Mouse (Mus musculus): ENCODE results near the gene Unc45b. TPM values are rescaled to one million over a fixed set of nuclear protein-coding genes. Genes with fewer than 3 reads are reported as not detected.
A peak's percentile ranks its signal among the peaks of the same experiment; 100 is the strongest.

Gene Unc45b
- 2.0 and 2.5 TPM in 2 replicates for polyA plus RNA-seq (2012; rRNA removed)

- DNase-seq (ENCODE audit: extremely low spot score in 1 of 2, low spot score in 1 of 2): no peak
Measured at GRCm38 (mm10) chr11:82910250-82910649, at the start of gene Unc45b. Gene Unc45b, plus strand, starts transcription at chr11:82910550.

DNA sequence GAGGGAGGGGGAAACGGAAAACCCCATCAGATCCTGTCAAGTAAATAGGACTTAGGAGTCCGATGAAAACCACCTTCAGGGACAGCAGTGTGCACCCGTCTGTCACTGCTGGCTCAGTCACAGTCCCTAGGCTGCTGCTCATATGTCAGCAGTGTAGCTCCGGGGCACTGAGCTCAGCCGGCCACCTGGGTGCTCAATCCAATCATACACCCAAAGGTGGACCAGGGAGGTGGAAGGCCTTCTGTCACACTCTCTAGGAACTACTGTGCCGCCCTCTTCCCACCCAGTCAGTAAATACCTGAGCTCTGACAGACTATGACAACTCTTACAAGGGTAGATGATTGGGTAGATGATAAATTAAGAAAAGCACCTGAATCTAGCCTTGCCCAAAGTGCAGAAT, 49.6 kb upstream of the Unc45b start:
- DNase-seq (ENCODE audit: extremely low spot score in 1 of 2, low spot score in 1 of 2): no peak

DNA sequence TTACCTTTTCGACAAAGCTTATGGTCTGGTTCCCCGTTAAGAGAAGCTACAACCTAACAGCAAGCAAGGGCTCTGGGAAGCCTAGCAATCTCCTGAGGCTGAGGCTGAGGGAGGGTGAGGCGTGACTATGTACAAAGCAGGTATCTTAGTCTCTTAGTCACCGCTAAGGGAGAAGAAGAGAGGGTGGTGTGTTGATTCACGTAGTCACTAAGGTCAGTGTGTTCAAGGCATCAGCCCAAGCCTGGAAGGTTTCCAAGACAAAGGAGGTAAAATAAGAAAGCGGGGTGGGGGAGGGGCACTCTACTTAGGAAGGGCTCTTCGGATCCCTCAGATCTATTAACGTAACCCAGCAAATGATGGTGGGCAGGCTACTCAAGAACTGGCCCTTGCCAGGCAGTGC, 48.8 kb upstream of the Unc45b start:
- no peak for DNase-seq (ENCODE audit: extremely low spot score in 1 of 2, low spot score in 1 of 2)

DNA sequence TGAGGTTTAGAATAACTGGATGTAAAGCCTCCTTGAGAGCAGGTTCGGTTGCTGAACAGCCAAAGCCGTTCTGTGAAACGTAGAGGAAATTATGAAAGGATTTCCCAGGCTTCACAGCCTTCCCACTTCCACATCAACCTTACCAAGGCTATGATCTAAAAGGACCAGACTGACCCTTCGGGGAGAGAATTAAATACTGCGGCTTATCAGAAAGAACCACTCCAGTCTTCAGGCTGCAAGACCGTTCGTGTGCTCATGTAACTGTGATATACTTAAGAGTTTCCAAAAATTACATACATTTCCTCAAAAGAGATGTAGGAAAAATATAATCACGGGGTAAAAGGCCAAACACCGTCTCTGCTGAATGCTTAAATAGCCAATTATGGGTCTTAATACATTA, 47.7 kb upstream of the Unc45b start:
- no peak for DNase-seq (ENCODE audit: extremely low spot score in 1 of 2, low spot score in 1 of 2)

GRCm38 (mm10) chr11:82863059-82863458, 47.3 kb upstream of the Unc45b start:
- DNase-seq (ENCODE audit: extremely low spot score in 1 of 2, low spot score in 1 of 2): no peak

GRCm38 (mm10) chr11:82863488-82863931, 46.8 kb upstream of the Unc45b start:
- DNase-seq (ENCODE audit: extremely low spot score in 1 of 2, low spot score in 1 of 2): no peak

GRCm38 (mm10) chr11:82865957-82866356, 44.4 kb upstream of the Unc45b start:
- no peak for DNase-seq (ENCODE audit: extremely low spot score in 1 of 2, low spot score in 1 of 2)

DNA sequence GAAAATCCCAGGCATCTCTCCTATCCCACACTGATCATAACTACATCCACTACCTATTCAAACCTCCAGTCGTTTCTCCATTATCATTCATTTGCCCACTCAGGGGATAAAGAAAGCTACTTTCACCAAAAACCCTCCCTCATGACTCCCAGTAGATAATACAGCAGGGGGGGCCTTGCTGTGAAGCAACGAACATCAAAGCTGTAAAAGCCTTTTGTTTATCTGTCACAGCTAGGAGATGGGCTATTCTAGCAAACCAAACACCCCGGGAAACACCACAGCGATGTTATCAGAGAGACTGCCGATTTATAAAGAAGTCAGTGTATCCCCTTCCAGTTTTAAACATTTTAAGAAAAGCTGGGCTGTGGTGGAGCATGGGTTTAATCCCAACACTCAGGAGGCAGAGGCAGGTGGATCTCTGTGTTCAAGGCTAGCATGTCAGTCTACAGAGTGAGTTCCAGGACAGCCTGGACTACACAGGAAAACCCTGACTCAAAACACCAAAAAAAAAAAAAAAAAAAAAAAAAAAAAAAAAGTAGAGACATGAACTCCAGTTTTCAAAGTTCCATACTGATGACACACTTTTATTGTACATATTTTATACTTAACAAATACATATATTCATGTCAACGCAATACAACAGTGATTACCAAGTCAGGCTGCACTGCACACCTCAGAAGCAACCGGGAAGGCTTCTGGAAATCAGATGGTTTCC, 43.3 kb upstream of the Unc45b start:
- DNase-seq (ENCODE audit: extremely low spot score in 1 of 2, low spot score in 1 of 2): no peak

DNA sequence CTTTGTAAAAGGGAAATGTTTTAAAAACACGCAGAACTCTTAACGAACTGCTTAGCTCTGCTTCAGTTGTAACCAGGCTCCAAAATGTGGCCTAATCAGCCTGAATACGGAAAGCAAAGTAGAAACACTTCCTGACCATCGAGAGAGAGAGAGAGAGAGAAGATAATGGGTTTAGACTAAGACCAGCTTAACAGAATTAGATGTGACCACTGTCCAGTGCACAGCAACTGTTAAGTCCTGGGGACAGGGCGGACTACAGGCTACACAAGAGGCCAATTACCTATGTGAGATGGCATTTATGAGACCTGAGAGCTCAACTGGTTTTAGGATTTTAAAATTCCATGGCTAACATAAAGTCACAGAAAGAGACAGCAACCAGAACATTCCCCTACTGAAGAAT, 42.4 kb upstream of the Unc45b start:
- DNase-seq (ENCODE audit: extremely low spot score in 1 of 2, low spot score in 1 of 2): no peak

- no peak for DNase-seq (ENCODE audit: extremely low spot score in 1 of 2, low spot score in 1 of 2)
Measured at GRCm38 (mm10) chr11:82869506-82870172, 40.7 kb upstream of the Unc45b start.

DNA sequence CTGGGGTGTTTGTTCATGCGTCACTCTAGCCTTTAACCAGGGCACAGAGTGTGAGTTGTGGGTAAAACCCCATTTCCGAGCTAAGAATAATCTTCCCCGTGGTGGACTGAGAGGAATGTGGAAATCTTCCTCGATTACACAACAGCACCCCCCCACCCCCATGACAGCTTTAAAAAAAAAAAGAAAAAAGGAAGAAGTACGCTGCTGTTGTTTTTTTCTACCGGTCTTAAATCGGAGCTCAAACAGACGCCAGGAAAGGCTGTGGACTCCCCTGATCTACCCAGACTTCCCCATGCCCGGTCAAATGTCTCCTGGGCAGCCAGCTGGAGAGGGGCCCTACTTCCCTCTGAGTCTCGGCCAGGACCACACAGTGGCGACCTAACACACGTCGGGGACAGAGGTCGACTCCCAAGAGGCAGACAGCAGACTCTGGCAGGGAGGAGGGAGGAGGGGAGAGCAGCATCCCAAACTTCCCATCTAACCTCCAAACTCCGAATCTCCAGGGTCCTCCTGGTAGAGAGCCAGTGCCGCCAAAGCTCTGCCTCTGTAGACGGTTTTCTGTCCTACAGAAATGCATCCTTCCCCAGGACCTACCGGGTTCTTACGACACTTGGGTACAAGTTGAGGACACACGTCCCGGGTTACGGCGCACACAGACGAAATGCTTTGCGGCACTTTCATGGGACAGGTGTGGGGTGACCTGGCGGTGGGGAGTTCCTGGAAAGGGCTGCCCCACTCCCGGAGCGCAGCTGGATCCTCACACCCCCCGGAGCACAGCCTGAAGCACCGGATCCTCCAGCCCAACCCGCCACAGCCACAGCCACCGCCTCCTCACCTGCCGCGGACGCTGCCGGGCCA, 39.9 kb upstream of the Unc45b start:
- DNase-seq (ENCODE audit: extremely low spot score in 1 of 2, low spot score in 1 of 2): peak in 1 of 2 experiments; percentile 40

GRCm38 (mm10) chr11:82871031-82871446, 39.3 kb upstream of the Unc45b start, which contains the start of gene Rffl:
Gene Rffl, minus strand, starts transcription at chr11:82871210.
- DNase-seq (ENCODE audit: extremely low spot score in 1 of 2, low spot score in 1 of 2): peak; percentile 62 to 97

DNA sequence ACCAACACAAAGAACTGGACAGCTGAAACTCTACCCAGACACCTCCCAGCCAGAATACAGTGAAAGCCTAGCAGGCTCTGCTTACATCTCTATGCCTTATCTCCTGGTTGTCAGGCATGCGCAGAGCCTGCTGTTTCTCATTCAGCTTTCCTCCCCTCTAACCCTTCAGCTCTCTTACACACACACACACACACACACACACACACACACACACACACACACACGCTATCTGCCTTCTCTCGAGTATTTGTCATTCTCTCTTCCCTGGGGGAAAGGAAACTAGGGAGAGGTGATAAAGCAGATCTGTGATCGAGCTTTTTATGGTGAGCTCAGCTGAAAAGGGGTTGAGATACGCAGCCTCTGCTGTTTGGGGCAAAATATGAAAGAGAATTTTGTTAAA, 35.4 kb upstream of the Unc45b start:
- no peak for DNase-seq (ENCODE audit: extremely low spot score in 1 of 2, low spot score in 1 of 2)

DNA sequence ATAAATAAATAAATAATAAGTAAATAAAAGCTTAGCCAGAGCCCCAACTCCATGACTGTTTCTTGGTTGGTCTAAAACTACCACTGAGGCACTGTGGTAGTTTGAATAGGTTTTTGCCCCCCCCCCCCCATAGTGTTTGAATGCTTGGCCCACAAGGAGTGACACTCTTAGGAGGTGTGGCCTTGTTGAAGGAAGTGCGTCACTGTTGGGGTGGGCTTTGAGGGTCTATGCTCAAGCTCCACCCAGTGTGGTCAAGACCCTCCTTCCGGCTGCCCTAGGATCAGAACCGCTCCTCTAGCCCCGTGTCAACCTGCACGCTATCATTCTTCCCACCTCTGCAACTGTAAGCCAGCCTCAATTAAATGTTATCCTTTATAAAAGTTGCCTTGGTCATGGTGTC, 34.7 kb upstream of the Unc45b start:
- DNase-seq (ENCODE audit: extremely low spot score in 1 of 2, low spot score in 1 of 2): no peak

GRCm38 (mm10) chr11:82877726-82878344, 32.5 kb upstream of the Unc45b start:
- no peak for DNase-seq (ENCODE audit: extremely low spot score in 1 of 2, low spot score in 1 of 2)

GRCm38 (mm10) chr11:82883180-82883579, 27.2 kb upstream of the Unc45b start:
- DNase-seq (ENCODE audit: extremely low spot score in 1 of 2, low spot score in 1 of 2): no peak

DNA sequence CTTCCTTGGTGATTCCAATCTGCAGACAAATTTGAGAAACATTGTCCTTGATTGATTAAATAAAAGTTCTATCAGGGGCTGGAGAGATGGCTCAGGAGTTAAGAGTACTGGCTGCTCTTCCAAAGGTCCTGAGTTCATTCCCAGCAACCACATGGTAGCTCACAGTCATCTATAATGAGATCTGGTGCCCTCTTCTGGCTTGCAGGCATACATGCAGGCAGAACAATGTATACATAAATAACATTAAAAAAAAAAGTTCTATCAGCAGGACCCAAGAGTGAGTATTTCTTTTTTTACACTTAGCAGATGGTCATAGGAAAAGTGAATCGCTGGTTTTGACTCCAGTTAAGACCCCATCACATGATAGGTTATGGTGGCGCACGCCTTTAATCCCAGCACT, 23.8 kb upstream of the Unc45b start:
- no peak for DNase-seq (ENCODE audit: extremely low spot score in 1 of 2, low spot score in 1 of 2)

DNA sequence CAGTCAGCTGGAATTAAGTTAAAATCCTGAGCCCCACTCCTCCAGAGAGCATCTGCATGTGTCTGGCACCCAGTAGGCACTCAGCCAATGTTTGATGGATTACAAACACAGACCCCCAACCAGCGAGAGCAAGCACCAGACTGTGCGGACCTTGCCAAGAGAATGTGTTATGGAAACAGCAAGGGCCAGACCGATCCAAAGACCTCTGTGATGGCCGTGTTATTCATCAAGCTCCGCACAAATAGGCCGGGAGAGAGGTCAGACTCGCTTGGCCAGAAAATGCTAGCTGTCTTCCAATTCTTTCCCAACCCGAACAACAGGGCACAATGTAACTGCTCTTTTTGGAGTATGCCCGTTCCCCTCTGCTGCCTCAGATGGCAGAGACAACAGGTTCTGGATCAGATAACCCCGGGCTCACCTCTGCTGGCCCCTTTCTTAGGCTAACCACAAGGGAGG, 21.8 kb upstream of the Unc45b start:
- no peak for DNase-seq (ENCODE audit: extremely low spot score in 1 of 2, low spot score in 1 of 2)

DNA sequence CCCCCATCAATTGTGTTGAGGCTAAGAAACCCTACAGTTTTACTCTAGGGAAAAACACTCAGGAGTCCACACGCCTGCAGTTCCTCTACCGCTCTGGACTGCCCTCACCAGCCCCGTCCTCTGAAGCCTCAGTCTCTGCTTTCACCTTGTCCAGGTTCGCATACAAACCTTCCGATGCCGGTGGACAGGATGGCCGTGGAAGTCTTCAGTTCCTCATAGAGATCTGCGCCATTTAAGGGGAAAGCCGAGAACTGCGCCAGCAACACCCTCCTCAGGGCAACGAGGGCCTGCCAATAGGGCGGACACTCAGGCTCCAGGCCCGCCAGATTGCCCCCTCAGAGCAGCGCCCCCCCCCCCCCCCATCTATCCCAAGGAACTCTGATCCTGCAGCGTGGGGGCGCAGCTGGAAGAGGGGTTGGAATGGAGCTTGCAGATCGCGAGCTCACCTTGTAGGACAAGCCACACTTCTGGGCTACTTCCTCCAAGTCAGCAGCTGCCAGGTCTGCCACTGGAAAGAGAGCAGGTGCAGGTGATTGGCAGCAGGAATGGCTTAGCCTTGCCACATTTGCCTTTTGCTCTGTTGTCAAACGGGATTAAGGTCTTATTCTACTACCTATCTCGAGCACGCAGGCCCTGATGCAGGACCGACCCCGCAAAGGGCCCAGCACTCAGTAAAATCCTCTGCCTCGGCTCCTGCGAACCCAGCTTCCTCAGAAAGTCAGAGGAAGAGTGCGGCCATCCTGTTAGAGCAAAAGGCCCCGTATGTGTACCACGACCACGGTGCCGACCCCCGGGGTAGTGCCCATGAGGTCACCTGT, 20.6 kb upstream of the Unc45b start:
- DNase-seq (ENCODE audit: extremely low spot score in 1 of 2, low spot score in 1 of 2): peak in 1 of 2 experiments; percentile 16

GRCm38 (mm10) chr11:82890342-82890762, 20.0 kb upstream of the Unc45b start, which contains the start of gene Rad51d:
Gene Rad51d, minus strand, starts transcription at chr11:82890614.
- DNase-seq (ENCODE audit: extremely low spot score in 1 of 2, low spot score in 1 of 2): peak; percentile 82 to 96

All from frontal cortex, adult 2 months (tissue).